Mouse (Mus musculus): ENCODE data around the gene Nup107.
"Not testable (repeated sequence)": the region's sequence is repeated elsewhere in the genome, so short reads cannot be mapped to it uniquely, and the experiment has no call there.

The Nup107 gene

GRCm38 (mm10) chr10:117763588-117764190 lies 28.8 kb downstream of the Nup107 start:
- no peak for DNase-seq

GRCm38 (mm10) chr10:117762966-117763365 lies 29.5 kb downstream of the Nup107 start:
- no peak for DNase-seq

DNA sequence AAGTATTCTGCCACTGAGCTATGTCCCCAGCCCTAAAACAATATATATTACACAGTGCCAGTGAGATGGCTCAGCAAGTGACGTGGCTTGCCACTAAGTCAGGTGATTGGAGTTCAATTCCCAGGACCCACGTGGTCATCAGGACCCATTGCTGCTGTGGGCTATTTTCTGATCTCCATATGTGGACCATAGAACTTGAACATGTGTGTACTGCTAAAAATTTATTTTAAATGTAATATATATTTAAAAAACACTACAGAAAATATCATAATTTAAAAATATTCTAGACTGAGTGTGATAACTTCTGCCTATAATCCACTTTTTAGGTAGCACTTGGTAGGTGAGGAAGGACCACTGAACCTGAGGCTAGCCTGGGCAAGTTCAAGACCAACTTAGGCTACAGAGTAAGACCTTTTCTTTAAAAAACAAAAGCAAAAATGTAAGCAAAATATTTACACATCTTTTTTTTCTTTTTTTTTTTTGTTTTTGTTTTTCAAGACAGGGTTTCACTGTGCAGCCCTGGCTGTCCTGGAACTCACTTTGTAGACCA lies 30.1 kb downstream of the Nup107 start:
- DNase-seq = no peak

DNA sequence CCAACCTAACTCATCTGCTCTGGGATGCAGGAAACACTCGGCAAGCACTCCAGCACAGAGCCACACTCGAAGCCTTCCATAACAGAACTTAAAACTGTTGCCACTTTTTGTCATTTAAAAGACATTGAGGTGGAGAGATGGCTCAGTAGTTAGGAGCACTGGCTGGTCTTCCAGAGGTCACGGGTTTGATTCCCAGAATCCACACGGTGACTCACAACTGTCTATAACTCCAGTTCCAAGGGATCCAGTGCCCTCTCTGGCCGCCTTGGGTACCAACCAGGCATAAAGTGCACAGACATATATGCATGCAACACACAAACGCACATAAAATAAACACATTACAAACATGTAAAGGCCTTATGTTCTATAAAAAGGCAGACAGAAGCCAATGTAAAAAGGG lies 31.0 kb downstream of the Nup107 start:
- DNase-seq = no peak

DNA sequence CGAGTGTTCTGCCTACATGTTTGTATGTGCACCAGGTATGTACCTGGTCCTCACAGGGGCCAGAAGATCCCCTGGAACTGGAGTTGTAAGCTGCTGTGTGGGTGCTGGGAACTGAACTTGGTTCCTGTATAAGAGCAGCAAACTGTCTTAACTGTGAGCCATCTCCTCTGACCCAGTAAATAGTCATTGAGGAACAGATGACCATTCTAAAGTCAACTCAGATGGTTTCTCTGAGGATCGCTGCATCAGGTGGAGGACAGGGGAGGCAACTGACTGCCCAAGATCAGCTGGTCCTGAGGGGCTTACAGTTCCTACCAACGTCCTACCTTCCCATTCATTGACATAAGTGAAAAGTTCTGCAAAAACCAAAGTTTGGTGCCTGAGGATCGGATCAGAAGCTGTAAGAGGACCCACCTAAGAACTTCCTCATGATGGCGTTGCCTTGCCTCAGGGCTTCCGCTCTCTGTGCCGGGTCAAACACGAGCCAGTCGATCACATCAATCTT lies 31.6 kb downstream of the Nup107 start:
- no peak for DNase-seq

DNA sequence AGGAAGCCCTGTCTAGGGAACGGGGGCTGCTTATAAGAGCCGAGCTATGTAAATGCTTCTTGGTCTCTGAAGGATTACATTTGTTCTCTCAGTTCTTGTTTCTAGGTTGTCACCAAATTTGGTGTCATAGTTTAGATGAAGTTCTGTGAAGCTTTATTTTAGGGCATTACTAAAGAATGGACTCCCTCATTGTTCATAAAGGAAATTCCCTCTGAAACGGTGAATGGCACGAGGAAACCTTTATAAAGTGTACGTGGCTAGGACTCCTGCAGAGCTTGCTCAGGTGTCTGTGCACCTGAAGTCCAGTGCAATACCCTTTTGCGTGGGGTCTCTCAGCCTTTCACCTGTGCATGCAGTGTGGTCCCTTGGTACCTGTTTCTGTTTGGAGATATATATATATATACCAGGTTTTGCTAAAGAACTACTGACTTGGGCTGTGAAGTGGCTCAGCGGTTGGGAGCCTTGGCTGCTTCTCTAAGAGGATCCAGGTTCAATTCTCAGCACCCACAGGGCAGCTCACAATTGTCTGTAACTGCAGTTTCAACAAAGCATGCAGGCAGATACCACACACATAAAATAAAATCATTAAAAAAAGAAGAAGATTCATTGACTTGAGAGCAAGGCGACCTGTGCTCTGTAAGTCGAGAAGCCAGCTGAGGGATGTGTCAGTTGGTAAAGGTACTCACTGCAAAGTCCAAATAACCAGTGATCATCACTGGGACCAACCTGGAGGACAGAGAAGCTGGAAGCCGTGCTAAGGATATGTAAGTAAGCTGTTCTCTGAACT lies 32.5 kb downstream of the Nup107 start:
- no peak for DNase-seq

GRCm38 (mm10) chr10:117758749-117759727 lies 33.5 kb downstream of the Nup107 start:
- DNase-seq = no peak

GRCm38 (mm10) chr10:117758344-117758743 lies 34.2 kb downstream of the Nup107 start:
- DNase-seq = not testable (repeated sequence)

DNA sequence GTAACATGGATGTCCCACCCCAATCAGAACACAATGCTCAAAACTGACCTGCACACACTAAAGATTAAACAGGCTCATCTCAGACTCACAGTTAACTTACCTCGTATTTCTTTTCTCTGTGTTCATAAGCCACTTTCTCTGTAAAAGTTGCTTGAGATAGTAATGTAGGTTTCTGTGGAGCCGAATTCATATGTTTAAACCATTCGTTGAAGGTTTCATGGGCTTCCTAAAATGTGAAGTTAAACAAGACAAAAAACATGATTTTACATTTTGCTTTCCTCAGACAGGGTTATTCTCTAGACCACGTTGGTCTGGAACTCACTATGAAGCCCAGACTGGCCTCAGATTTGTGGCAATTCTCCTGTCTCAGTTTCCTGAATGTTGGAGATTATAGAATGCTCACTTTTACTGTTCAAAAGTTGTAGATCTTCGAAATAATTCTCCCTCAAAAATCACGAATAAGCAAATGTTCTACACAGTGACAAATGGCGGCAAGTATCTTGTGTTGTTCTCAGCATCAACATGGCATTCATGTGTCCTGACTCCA lies 34.6 kb downstream of the Nup107 start:
- DNase-seq = no peak

GRCm38 (mm10) chr10:117757259-117757658 lies 35.2 kb downstream of the Nup107 start:
- DNase-seq = no peak

- DNase-seq = no peak
These were observed 35.7 kb downstream of the Nup107 start for GRCm38 (mm10) chr10:117756784-117757183.

DNA sequence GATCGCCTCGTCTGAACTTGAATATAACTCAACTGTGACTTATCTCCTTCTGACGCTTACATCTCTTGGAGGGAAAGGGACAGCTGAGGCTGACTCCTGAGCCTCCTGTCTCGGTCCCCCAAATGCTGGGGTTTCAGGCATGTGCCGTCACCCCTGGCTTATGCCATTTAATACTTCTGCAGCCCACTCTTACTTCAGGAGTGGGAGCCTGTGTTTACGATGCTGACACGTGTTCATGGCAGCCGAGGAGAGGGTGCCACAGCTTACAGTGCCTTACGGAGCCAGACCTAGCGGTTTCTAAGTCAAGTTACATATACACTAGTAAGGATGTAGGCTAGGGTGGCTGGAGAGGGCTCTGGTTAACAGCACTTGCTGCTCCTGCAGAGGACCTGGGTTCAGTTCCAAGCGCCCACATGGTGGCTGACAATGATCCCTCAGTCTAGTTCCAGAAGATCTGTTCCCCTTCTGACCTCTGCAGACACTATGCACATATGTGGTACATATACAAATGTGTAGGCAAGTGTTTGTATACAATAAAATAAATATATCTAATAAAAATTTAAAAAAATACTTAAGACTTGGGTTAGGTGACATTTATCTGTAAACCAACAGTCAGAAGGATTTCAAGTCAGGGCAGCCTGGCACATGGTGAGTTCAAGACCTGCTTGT lies 36.6 kb downstream of the Nup107 start:
- no peak for DNase-seq

DNA sequence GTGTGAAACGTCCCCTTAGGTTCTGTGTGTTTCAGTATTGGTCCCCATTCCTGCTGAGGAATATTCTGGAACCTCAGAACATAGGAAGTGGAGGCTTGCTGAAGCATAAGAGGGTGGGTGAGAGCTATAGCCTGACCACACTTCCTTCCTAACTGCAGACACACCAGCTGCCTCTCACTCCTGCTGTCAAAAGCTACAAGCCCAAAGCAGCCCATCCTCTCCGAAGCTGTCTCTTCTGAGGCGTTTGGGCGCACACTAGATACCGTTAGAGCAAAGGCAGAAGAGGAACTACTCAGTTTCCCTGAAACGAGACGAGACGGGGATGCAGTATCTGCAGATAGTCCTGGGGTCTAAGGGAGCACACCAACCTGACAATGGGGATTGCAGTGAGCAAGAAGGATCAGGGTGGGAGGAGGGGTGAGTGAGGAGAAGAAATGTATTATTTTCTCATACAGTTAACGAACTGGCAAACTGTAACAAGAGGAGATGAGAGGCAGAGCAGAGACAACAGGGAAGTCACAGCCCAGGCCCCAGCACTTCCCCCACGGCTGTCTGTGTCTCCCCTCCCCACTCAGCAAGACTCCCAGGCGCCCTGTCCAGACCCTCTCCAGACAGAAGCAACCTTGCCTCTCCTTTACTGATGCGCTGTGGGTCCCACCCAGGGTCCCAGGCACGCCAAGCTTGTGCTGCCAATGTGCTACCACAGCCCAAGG lies 37.3 kb downstream of the Nup107 start:
- DNase-seq = no peak

- no peak for DNase-seq
These were observed 37.9 kb downstream of the Nup107 start for GRCm38 (mm10) chr10:117754609-117754940.

GRCm38 (mm10) chr10:117753711-117754608 lies 38.5 kb downstream of the Nup107 start:
- DNase-seq = no peak

GRCm38 (mm10) chr10:117752851-117753647 lies 39.5 kb downstream of the Nup107 start:
- DNase-seq = no peak

DNA sequence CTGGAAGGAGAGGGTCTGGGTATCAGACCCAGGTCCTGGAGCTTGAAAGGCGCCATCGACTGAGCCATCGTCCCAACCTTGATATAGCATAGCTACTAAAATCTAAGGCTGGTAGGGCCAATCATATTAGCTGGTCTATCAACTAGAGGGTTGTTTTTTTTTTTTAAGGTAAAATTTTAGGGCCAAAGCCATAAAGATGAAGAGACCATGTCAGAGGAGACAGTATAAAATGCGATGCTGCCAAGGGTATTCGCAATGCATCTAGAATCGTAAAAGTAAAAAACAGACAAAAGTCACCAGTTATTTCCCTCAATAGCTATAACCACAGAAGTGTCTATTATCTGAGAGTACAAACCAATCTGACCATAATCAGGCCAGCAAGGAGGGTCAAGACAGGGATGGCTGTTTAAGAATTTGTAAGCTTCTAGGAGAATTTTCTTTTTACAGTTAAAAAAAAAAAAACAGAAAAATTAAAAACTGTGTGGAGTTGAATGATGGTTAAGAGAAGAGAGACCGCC lies 40.1 kb downstream of the Nup107 start:
- no peak for DNase-seq

GRCm38 (mm10) chr10:117751744-117752143 lies 40.8 kb downstream of the Nup107 start:
- no peak for DNase-seq

- no peak for DNase-seq
These were observed 41.3 kb downstream of the Nup107 start for GRCm38 (mm10) chr10:117751282-117751610.

Measured in liver (tissue).